Mouse (Mus musculus) hindbrain, embryonic 10.5 days (tissue): ENCODE results near the gene Ffar3. TPM values are rescaled to one million over a fixed set of nuclear protein-coding genes. Genes with fewer than 3 reads are reported as not detected.

Experiments
- DNase-seq: peaks from one replicate; pipeline ENCODE4 v3.0.0-alpha.2; 2017; ENCODE audit warnings: low spot score
- H3K27ac ChIP-seq: fragments of 300-500 bp; sonication (generic); 2 replicates; pipeline ENCODE4 v1.5.1; 2016; ENCODE audit warnings: mild to moderate bottlenecking, moderate library complexity
- H3K27me3 ChIP-seq: fragments of 300-500 bp; sonication (generic); 2 replicates; pipeline ENCODE4 v1.6.1; 2016; ENCODE audit warnings: mild to moderate bottlenecking; ENCODE audit not compliant: poor library complexity, insufficient read depth, severe bottlenecking
- H3K36me3 ChIP-seq: fragments of 300-500 bp; sonication (generic); 2 replicates; pipeline ENCODE4 v1.6.1; 2016; ENCODE audit warnings: mild to moderate bottlenecking, moderate library complexity
- H3K4me1 ChIP-seq: fragments of 300-500 bp; sonication (generic); replicated peaks from 2 replicates; pipeline ENCODE4 v1.6.1; 2016; ENCODE audit warnings: mild to moderate bottlenecking
- H3K4me3 ChIP-seq: fragments of 300-500 bp; sonication (generic); 2 replicates; pipeline ENCODE4 v1.5.1; 2016; ENCODE audit warnings: mild to moderate bottlenecking, moderate library complexity
- H3K9me3 ChIP-seq: fragments of 300-500 bp; sonication (generic); 2 replicates; pipeline ENCODE4 v1.6.1; 2016; ENCODE audit warnings: mild to moderate bottlenecking, moderate library complexity
- WGBS: fragments of 180-500 bp; shearing (Covaris S2); methylation state at CpG from one replicate; pipeline ENCODE4 v1.1.7; 2016; 5-methylcytosine and 5-hydroxymethylcytosine counted together
- polyA plus RNA-seq: library from polyadenylated mRNA; unstranded; fragments of >200 nt; fragmentation: Nextera tagmentation; extraction: Ambion mirVana; gene quantifications from 2 replicates; pipeline ENCODE4 v1.2.1, GENCODE M21; 2016

Ffar3 gene
- polyA plus RNA-seq, 1 experiment from 2014 or later: not detected

GRCm38 (mm10) chr7:30810319-30810718, 45.7 kb downstream of the Ffar3 start:
- Histone ChIP-seq H3K9me3 (0 out of 2 replicates have a peak, but pooled peaks cover 2% of the 10 kb centered on the region), H3K27me3 (no peaks in the 10 kb centered on the region), H3K27ac (no peak overlapping the region), H3K4me3 (no peak overlapping the region), H3K4me1 (0 out of 2 replicates have a peak, but pooled peaks cover 6% of the 10 kb centered on the region), H3K36me3 (no peaks in the 10 kb centered on the region)
- 48% methylated on average over 6 of the region's 6 CpGs for WGBS
- DNase-seq: no peak

GRCm38 (mm10) chr7:30805924-30806323, 50.1 kb downstream of the Ffar3 start:
- Histone ChIP-seq H3K27me3 (no peaks in the 10 kb centered on the region), H3K27ac (no peak overlapping the region), H3K4me3 (no peak overlapping the region), H3K9me3 (no peaks in the 10 kb centered on the region), H3K36me3 (no peaks in the 10 kb centered on the region), H3K4me1 (no peaks in the 10 kb centered on the region)
- DNase-seq: no peak
- WGBS: 49% methylated on average over 6 of the region's 6 CpGs

Other genes starting within 250 kb of the Ffar3 start
- gene Upk1a, start 243.3 kb downstream of the Ffar3 start, polyA plus RNA-seq: 0.52 and 1.2 TPM in 2 replicates
- gene Cox6b1, start 230.0 kb downstream of the Ffar3 start, polyA plus RNA-seq: 810 and 924 TPM in 2 replicates
- 0.14 TPM in 1 of 2 replicates, not detected in the other for gene Etv2, start 220.3 kb downstream of the Ffar3 start, polyA plus RNA-seq
- gene Rbm42, start 205.9 kb downstream of the Ffar3 start, polyA plus RNA-seq: 145 and 175 TPM in 2 replicates
- gene Haus5, start 191.2 kb downstream of the Ffar3 start, polyA plus RNA-seq: 63.9 and 76.3 TPM in 2 replicates
- gene Pmis2, start 184.6 kb downstream of the Ffar3 start, polyA plus RNA-seq: not detected in 2 replicates
- gene 2200002J24Rik, start 157.3 kb downstream of the Ffar3 start, polyA plus RNA-seq: not detected in 2 replicates
- gene Atp4a, start 144.0 kb downstream of the Ffar3 start, polyA plus RNA-seq: 0.91 and 1.6 TPM in 2 replicates
- gene Tmem147, start 126.6 kb downstream of the Ffar3 start, polyA plus RNA-seq: 163 and 170 TPM in 2 replicates
- gene Gapdhs, start 112.5 kb downstream of the Ffar3 start, polyA plus RNA-seq: 0.26 and 0.69 TPM in 2 replicates
- 0.72 and 0.93 TPM in 2 replicates for gene Sbsn, start 104.7 kb downstream of the Ffar3 start, polyA plus RNA-seq
- 0.59 TPM in 1 of 2 replicates, not detected in the other for gene Dmkn, start 92.4 kb downstream of the Ffar3 start, polyA plus RNA-seq
- not detected in 2 replicates for gene Krtdap, start 68.3 kb downstream of the Ffar3 start, polyA plus RNA-seq
- not detected in 2 replicates for gene Ffar2, start 32.4 kb downstream of the Ffar3 start, polyA plus RNA-seq
- gene Ffar1, start 5.4 kb upstream of the Ffar3 start, polyA plus RNA-seq: not detected in 2 replicates
- 0.11 TPM in 1 of 2 replicates, not detected in the other for gene Cd22, start 24.2 kb upstream of the Ffar3 start, polyA plus RNA-seq
- gene Mag, start 58.7 kb upstream of the Ffar3 start, polyA plus RNA-seq: 0.61 and 0.67 TPM in 2 replicates
- gene Hamp2, start 68.5 kb upstream of the Ffar3 start, polyA plus RNA-seq: not detected in 2 replicates
- gene Hamp, start 87.9 kb upstream of the Ffar3 start, polyA plus RNA-seq: not detected in 2 replicates
- 23.6 and 26.3 TPM in 2 replicates for gene Usf2, start 100.6 kb upstream of the Ffar3 start, polyA plus RNA-seq
- gene Lsr, start 117.3 kb upstream of the Ffar3 start, polyA plus RNA-seq: 21.2 and 29.8 TPM in 2 replicates
- 1.4 and 2.0 TPM in 2 replicates for gene Fam187b, start 117.6 kb upstream of the Ffar3 start, polyA plus RNA-seq
- gene Fxyd5, start 186.3 kb upstream of the Ffar3 start, polyA plus RNA-seq: 11.6 and 14.7 TPM in 2 replicates
- gene Fxyd7, start 195.3 kb upstream of the Ffar3 start, polyA plus RNA-seq: 1.4 and 7.6 TPM in 2 replicates
- gene Fxyd1, start 201.0 kb upstream of the Ffar3 start, polyA plus RNA-seq: 14.0 and 17.1 TPM in 2 replicates
- 2.3 and 6.3 TPM in 2 replicates for gene Lgi4, start 203.2 kb upstream of the Ffar3 start, polyA plus RNA-seq
- 7.9 and 10.8 TPM in 2 replicates for gene Fxyd3, start 220.5 kb upstream of the Ffar3 start, polyA plus RNA-seq